Mouse (Mus musculus): ENCODE data around the gene Eps8l2. TPM values are rescaled to one million over a fixed set of nuclear protein-coding genes. Genes with fewer than 3 reads are reported as not detected.
A peak's percentile ranks its signal among the peaks of the same experiment; 100 is the strongest.

The Eps8l2 gene
- total and polyA plus RNA-seq, 3 experiments = 0.10 TPM; not detected in 2

DNA sequence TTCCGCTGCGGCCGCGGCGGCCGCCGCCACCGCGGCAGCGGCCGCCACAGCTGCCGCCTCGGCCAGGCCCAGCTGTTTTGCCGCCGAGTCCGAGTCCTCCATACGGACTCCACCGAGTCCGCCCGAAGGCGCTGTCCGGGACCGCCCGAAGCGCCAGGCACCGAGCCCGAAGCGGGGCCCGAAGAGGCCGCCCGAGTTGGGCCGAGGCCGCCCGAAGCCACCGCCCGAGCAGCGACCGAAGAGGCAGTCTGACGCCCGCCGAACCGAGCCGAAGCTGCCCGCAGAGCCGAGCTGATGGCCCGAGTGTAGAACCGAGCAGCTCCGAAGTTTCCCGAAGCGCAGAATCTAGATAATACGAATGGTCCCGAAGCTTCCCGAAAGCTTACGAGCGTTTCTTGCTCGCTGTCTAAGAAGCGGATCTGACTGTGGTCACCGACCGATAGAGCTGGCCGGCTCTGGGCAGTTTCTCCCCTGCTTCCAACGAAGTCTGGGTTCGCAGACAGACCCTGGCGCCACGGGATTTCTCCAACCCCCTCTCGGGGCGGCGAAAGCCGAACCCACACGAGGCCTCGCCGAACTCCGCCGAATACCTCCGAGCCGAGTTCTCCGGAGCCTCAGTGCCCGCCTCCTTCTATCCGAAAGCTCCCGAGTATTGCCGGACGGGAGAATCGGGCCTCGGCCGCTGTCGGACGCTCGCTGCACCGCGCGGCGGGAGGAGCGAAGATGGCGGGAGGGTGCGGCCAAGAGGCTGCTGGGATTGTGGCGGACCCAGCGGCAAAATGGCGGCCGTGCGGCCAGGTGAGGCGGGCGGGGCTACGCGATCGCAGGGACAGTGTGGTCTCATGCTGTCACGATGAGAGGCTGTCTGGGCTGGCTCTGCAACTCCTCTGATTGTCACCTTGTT is 11.0 kb upstream of the Eps8l2 start, which contains the start of the genes Deaf1 and Tmem80 (continued):
- no peak for TF ChIP-seq UBTF (IDR thresholded peaks at IDR 0.05; ENCODE audit: borderline replicate concordance, insufficient read depth, low read depth, low read length)
- peak; percentile 14; the same call in 1 of the 2 replicates for TF ChIP-seq SIN3A (IDR thresholded peaks at IDR 0.05; ENCODE audit: low read length)
- TF ChIP-seq E2F4 (IDR thresholded peaks at IDR 0.05; ENCODE audit: borderline replicate concordance, low read depth, low read length) = peak; percentile 76; the same call in 1 of the 2 replicates
- peak in 1 of 2 experiments; percentile 28; a peak in 1 of 4 replicates for TF ChIP-seq EP300 (IDR thresholded peaks at IDR 0.05; ENCODE audit: low read depth in 1 of 2, low read length in 2 of 2)
- TF ChIP-seq MAZ (IDR thresholded peaks at IDR 0.05; ENCODE audit: low read depth, low read length) = peak; percentile 91
- no peak for TF ChIP-seq ZKSCAN1 (IDR thresholded peaks at IDR 0.05; ENCODE audit: low read depth, low read length)

GRCm38 (mm10) chr7:141328373-141328990 is 10.2 kb upstream of the Eps8l2 start:
- Histone ChIP-seq H3K4me3 (ENCODE audit: control insufficient read depth in 1 of 2, insufficient read depth in 1 of 2, low read depth in 2 of 2, low read length in 2 of 2) (peak overlapping the region; percentile 76 to 80), H3K9me3 (replicated peaks; ENCODE audit: insufficient read depth, low read length) (no peaks in the 10 kb centered on the region), H3K4me1 (ENCODE audit: control insufficient read depth in 1 of 2, insufficient read depth in 2 of 2, low read length in 2 of 2) (peaks cover 4 to 19% of the 10 kb centered on the region in 2 experiments; a peak in 3 of 4 replicates), H3K9ac (ENCODE audit: control insufficient read depth, low read depth, low read length, poor library complexity, severe bottlenecking) (peak overlapping the region; percentile 92), H3K27me3 (ENCODE audit: control insufficient read depth in 1 of 2, insufficient read depth in 2 of 2, low read length in 2 of 2) (no peaks in the 10 kb centered on the region), H3K79me2 (ENCODE audit: control insufficient read depth, insufficient read depth, low read length, poor library complexity) (peaks cover 14% of the 10 kb centered on the region), H3K36me3 (ENCODE audit: control insufficient read depth in 1 of 2, insufficient read depth in 2 of 2, low read length in 2 of 2) (peaks cover 0 to 12% of the 10 kb centered on the region in 2 experiments; a peak in 2 of 4 replicates), H3K27ac (ENCODE audit: control insufficient read depth, low read depth, low read length) (peak overlapping the region; percentile 73)
- no peak for DNase-seq (ENCODE audit: low read depth, low spot score)
- TF ChIP-seq SIN3A (IDR thresholded peaks at IDR 0.05; ENCODE audit: low read length) = peak; percentile 9; the same call in 1 of the 2 replicates
- TF ChIP-seq MXI1 (IDR thresholded peaks at IDR 0.05; ENCODE audit: low read depth, low read length) = peak; percentile 23; the same call in 1 of the 2 replicates
- no peak for TF ChIP-seq ZKSCAN1 (IDR thresholded peaks at IDR 0.05; ENCODE audit: low read depth, low read length)

DNA sequence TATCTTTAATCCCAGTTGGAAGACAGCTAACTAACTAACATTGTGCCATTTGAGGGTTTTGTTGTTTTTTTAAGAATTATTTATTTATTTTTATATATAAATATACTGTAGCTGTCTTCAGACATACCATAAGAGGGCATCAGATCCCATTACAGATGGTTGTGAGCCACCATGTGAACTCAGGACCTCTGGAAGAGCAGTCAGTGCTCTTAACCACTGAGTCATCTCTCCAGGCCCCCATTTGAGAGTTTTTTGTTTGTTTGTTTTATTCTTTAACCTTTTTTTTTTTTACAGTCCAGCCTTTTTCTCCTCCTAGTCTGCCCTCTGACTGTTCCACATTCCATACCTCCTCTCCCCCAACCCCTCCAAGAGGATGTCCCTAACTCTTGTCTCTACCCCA is 8.0 kb upstream of the Eps8l2 start:
- peaks cover 0 to 10% of the 10 kb centered on the region in 2 experiments; a peak in 2 of 4 replicates for H3K36me3 ChIP-seq (ENCODE audit: control insufficient read depth in 1 of 2, insufficient read depth in 2 of 2, low read length in 2 of 2)

More for the DNA sequence above, 8.0 kb upstream of the Eps8l2 start:
- Histone ChIP-seq H3K4me1 (ENCODE audit: control insufficient read depth in 1 of 2, insufficient read depth in 2 of 2, low read length in 2 of 2) (peaks cover 4 to 19% of the 10 kb centered on the region in 2 experiments; a peak in 3 of 4 replicates), H3K27me3 (ENCODE audit: control insufficient read depth in 1 of 2, insufficient read depth in 2 of 2, low read length in 2 of 2) (no peaks in the 10 kb centered on the region), H3K27ac (ENCODE audit: control insufficient read depth, low read depth, low read length) (no peak overlapping the region), H3K9ac (ENCODE audit: control insufficient read depth, low read depth, low read length, poor library complexity, severe bottlenecking) (no peak overlapping the region), H3K9me3 (replicated peaks; ENCODE audit: insufficient read depth, low read length) (no peaks in the 10 kb centered on the region), H3K4me3 (ENCODE audit: control insufficient read depth in 1 of 2, insufficient read depth in 1 of 2, low read depth in 2 of 2, low read length in 2 of 2) (no peak overlapping the region), H3K79me2 (ENCODE audit: control insufficient read depth, insufficient read depth, low read length, poor library complexity) (peaks cover 14% of the 10 kb centered on the region)
- TF ChIP-seq RAD21 (IDR thresholded peaks at IDR 0.05; ENCODE audit: low read depth, low read length) (no peak), EP300 (IDR thresholded peaks at IDR 0.05; ENCODE audit: low read depth in 1 of 2, low read length in 2 of 2) (no peak), POLR2A (IDR thresholded peaks at IDR 0.05; ENCODE audit: control insufficient read depth in 1 of 2, insufficient read depth in 1 of 2, low read depth in 1 of 2, low read length in 2 of 2, poor library complexity in 1 of 2) (no peak), TCF12 (IDR thresholded peaks at IDR 0.05; ENCODE audit: low read depth, low read length) (no peak), MXI1 (IDR thresholded peaks at IDR 0.05; ENCODE audit: low read depth, low read length) (no peak), POLR2AphosphoS2 (IDR thresholded peaks at IDR 0.05; ENCODE audit: low read length) (no peak), MYB (IDR thresholded peaks at IDR 0.05; ENCODE audit: low read depth, low read length) (no peak), CHD1 (IDR thresholded peaks at IDR 0.05; ENCODE audit: low read depth, low read length) (no peak), JUND (IDR thresholded peaks at IDR 0.05; ENCODE audit: low read depth, low read length) (no peak), USF1 (IDR thresholded peaks at IDR 0.05; ENCODE audit: low read depth, low read length) (no peak), UBTF (IDR thresholded peaks at IDR 0.05; ENCODE audit: borderline replicate concordance, insufficient read depth, low read depth, low read length) (no peak), MAX (IDR thresholded peaks at IDR 0.05; ENCODE audit: low read length) (no peak), MYC (IDR thresholded peaks at IDR 0.05; ENCODE audit: low read depth, low read length) (no peak), SIN3A (IDR thresholded peaks at IDR 0.05; ENCODE audit: low read length) (no peak)
- DNase-seq (ENCODE audit: low read depth, low spot score) = no peak

Measured in MEL (cell line).